Mouse (Mus musculus) urinary bladder, postnatal 14 days (tissue): Measurements from ENCODE around the gene Gm11114.

Source experiments
- DNase-seq: peaks from one replicate; pipeline ENCODE4 v3.0.0; 2021; ENCODE audit warnings: low spot score

Gm11114 gene

GRCm38 (mm10) chr9:85312473-85312872 lies at the start of gene Gm11114:
Gene Gm11114 (plus strand): TSS chr9:85312773.
- DNase-seq, result no peak

- no peak for DNase-seq
Observed at GRCm38 (mm10) chr9:85266847-85267246, 45.7 kb upstream of the Gm11114 start.

GRCm38 (mm10) chr9:85274114-85274513 lies 38.5 kb upstream of the Gm11114 start:
- no peak for DNase-seq

- DNase-seq, result no peak
Observed at GRCm38 (mm10) chr9:85302849-85303248, 9.7 kb upstream of the Gm11114 start.

- DNase-seq, result no peak
Observed at GRCm38 (mm10) chr9:85303378-85303777, 9.2 kb upstream of the Gm11114 start.

GRCm38 (mm10) chr9:85316122-85316521 lies 3.5 kb downstream of the Gm11114 start:
- DNase-seq, result no peak

- DNase-seq, result no peak
Observed at GRCm38 (mm10) chr9:85320167-85320951, 7.8 kb downstream of the Gm11114 start.

GRCm38 (mm10) chr9:85324158-85324875 lies 11.7 kb downstream of the Gm11114 start:
- no peak for DNase-seq

GRCm38 (mm10) chr9:85325201-85325868 lies 12.8 kb downstream of the Gm11114 start:
- DNase-seq, result no peak

- DNase-seq, result peak; percentile 51
Observed at GRCm38 (mm10) chr9:85326292-85327241, 14.0 kb downstream of the Gm11114 start.

- DNase-seq, result peak; percentile 89
Observed at GRCm38 (mm10) chr9:85327242-85328211, 15.0 kb downstream of the Gm11114 start, which contains the start of gene Tent5a. Gene Tent5a (minus strand): TSS chr9:85327348.

GRCm38 (mm10) chr9:85328259-85328658 lies 15.7 kb downstream of the Gm11114 start:
- peak; percentile 92 for DNase-seq

- peak; percentile 32 for DNase-seq
Observed at GRCm38 (mm10) chr9:85331521-85331920, 18.9 kb downstream of the Gm11114 start.

- DNase-seq, result no peak
Observed at GRCm38 (mm10) chr9:85336046-85336445, 23.5 kb downstream of the Gm11114 start.

- peak; percentile 8 for DNase-seq
Observed at GRCm38 (mm10) chr9:85340303-85340702, 27.7 kb downstream of the Gm11114 start.

- peak; percentile 15 for DNase-seq
Observed at GRCm38 (mm10) chr9:85342892-85343785, 30.6 kb downstream of the Gm11114 start.

GRCm38 (mm10) chr9:85347823-85348523 lies 35.4 kb downstream of the Gm11114 start:
- no peak for DNase-seq

GRCm38 (mm10) chr9:85355559-85355958 lies 43.0 kb downstream of the Gm11114 start:
- DNase-seq, result no peak
